Mouse (Mus musculus) embryonic facial prominence, embryonic 14.5 days (tissue): ENCODE data around the gene Gm8334. TPM values are rescaled to one million over a fixed set of nuclear protein-coding genes. Genes with fewer than 3 reads are reported as not detected.
"Not testable (repeated sequence)": the region's sequence is repeated elsewhere in the genome, so short reads cannot be mapped to it uniquely, and the experiment has no call there.

Source experiments
- ATAC-seq: fragments of 200-750 bp; cut with Nextera tagmentation; 2 replicates; pipeline ENCODE4 v1.8.0; 2017; ENCODE audit warnings: low read depth, moderate number of reproducible peaks, moderate TSS enrichment
- DNase-seq: peaks from one replicate; pipeline ENCODE4 v3.0.0-alpha.2; 2015; ENCODE audit warnings: low spot score
- H3K27ac ChIP-seq: fragments of 300-500 bp; sonication (generic); replicated peaks from 2 replicates; pipeline ENCODE4 v1.5.1; 2014; ENCODE audit warnings: low read depth, mild to moderate bottlenecking, low read length, moderate library complexity
- H3K27me3 ChIP-seq: fragments of 300-500 bp; sonication (generic); replicated peaks from 2 replicates; pipeline ENCODE4 v1.6.1; 2014; ENCODE audit warnings: low read length; ENCODE audit not compliant: control insufficient read depth, insufficient read depth
- H3K36me3 ChIP-seq: fragments of 300-500 bp; sonication (generic); 2 replicates; pipeline ENCODE4 v1.6.1; 2014; ENCODE audit warnings: low read length, mixed read lengths; ENCODE audit not compliant: control insufficient read depth, insufficient read depth
- H3K4me1 ChIP-seq: fragments of 300-500 bp; sonication (generic); 2 replicates; pipeline ENCODE4 v1.6.1; 2014; ENCODE audit warnings: antibody characterized with exemption, low read length; ENCODE audit not compliant: control insufficient read depth, insufficient read depth
- H3K4me2 ChIP-seq: fragments of 300-500 bp; sonication (generic); 2 replicates; pipeline ENCODE4 v1.6.1; 2014; ENCODE audit warnings: low read depth, mild to moderate bottlenecking, low read length, moderate library complexity, mixed read lengths
- H3K4me3 ChIP-seq: fragments of 300-500 bp; sonication (generic); 2 replicates; pipeline ENCODE4 v1.5.1; 2014; ENCODE audit warnings: low read depth, mild to moderate bottlenecking, low read length
- H3K9ac ChIP-seq: fragments of 300-500 bp; sonication (generic); 2 replicates; pipeline ENCODE4 v1.6.1; 2014; ENCODE audit warnings: low read depth, mild to moderate bottlenecking, low read length, moderate library complexity, mixed read lengths
- H3K9me3 ChIP-seq: fragments of 300-500 bp; sonication (generic); 2 replicates; pipeline ENCODE4 v1.6.1; 2016; ENCODE audit warnings: low read length; ENCODE audit not compliant: control insufficient read depth
- WGBS: fragments of 180-500 bp; shearing (Covaris S2); extraction: QIAGEN DNeasy Blood & Tissue Kit; methylation state at CpG from one replicate; pipeline ENCODE4 v1.1.7; 2014; 5-methylcytosine and 5-hydroxymethylcytosine counted together
- polyA plus RNA-seq: library from polyadenylated mRNA; unstranded; fragments of >200 nt; fragmentation: Nextera tagmentation; extraction: Ambion mirVana; gene quantifications from 2 replicates; pipeline ENCODE4 v1.2.1, GENCODE M21; 2014

The Gm8334 gene
- polyA plus RNA-seq = not detected in 2 replicates

GRCm38 (mm10) chrX:148615053-148615452, at the start of gene Gm8334:
Gene Gm8334 (minus strand): TSS chrX:148615153.
- H3K36me3 ChIP-seq, H3K27ac ChIP-seq, ATAC-seq, H3K27me3 ChIP-seq, DNase-seq, H3K9me3 ChIP-seq, H3K4me2 ChIP-seq, H3K4me3 ChIP-seq, H3K4me1 ChIP-seq, H3K9ac ChIP-seq: not testable (repeated sequence)
- WGBS = 84% methylated on average over 3 of the region's 7 CpGs

GRCm38 (mm10) chrX:148663298-148663697, 48.3 kb upstream of the Gm8334 start, which contains the start of gene Gm15127:
Gene Gm15127 (plus strand): TSS chrX:148663598.
- not testable (repeated sequence) for DNase-seq, ATAC-seq
- WGBS = 78% methylated on average over 2 of the region's 4 CpGs

More at GRCm38 (mm10) chrX:148663298-148663697, 48.3 kb upstream of the Gm8334 start, which contains the start of gene Gm15127:
- H3K27me3 ChIP-seq, H3K4me1 ChIP-seq, H3K9me3 ChIP-seq, H3K4me2 ChIP-seq, H3K36me3 ChIP-seq, H3K27ac ChIP-seq, H3K4me3 ChIP-seq, H3K9ac ChIP-seq: not testable (repeated sequence)

Other genes with a start within 250 kb of the Gm8334 start
- not detected in 2 replicates for gene Gm15114, start 126.2 kb downstream of the Gm8334 start, polyA plus RNA-seq
- gene Gm15127, start 48.4 kb upstream of the Gm8334 start, polyA plus RNA-seq = not detected in 2 replicates
- 0.08 TPM in 1 of 2 replicates, not detected in the other for gene Luzp4, start 242.5 kb upstream of the Gm8334 start, polyA plus RNA-seq